Mouse (Mus musculus) forebrain, embryonic 16.5 days (tissue): ENCODE measurements around the gene Tenm2. TPM values are rescaled to one million over a fixed set of nuclear protein-coding genes. Genes with fewer than 3 reads are reported as not detected.

Experiments used
- ATAC-seq: fragments of 200-750 bp; cut with Nextera tagmentation; 2 replicates; pipeline ENCODE4 v1.8.0; 2017; ENCODE audit warnings: mild to moderate bottlenecking, moderate library complexity
- H3K27ac ChIP-seq: fragments of 300-500 bp; sonication (generic); 2 replicates; pipeline ENCODE4 v1.5.1; 2014; ENCODE audit warnings: low read length, control low read depth
- H3K27me3 ChIP-seq: fragments of 300-500 bp; sonication (generic); replicated peaks from 2 replicates; pipeline ENCODE4 v1.6.1; 2014; ENCODE audit warnings: low read length; ENCODE audit not compliant: control insufficient read depth, insufficient read depth
- H3K36me3 ChIP-seq: fragments of 300-500 bp; sonication (generic); 2 replicates; pipeline ENCODE4 v1.6.1; 2014; ENCODE audit not compliant: control insufficient read depth, insufficient read depth
- H3K4me1 ChIP-seq: fragments of 300-500 bp; sonication (generic); replicated peaks from 2 replicates; pipeline ENCODE4 v1.6.1; 2014; ENCODE audit warnings: low read length; ENCODE audit not compliant: control insufficient read depth, insufficient read depth
- H3K4me2 ChIP-seq: fragments of 300-500 bp; sonication (generic); 2 replicates; pipeline ENCODE4 v1.6.1; 2014; ENCODE audit warnings: mild to moderate bottlenecking, low read length, control low read depth
- H3K4me3 ChIP-seq: fragments of 300-500 bp; sonication (generic); replicated peaks from 2 replicates; pipeline ENCODE4 v1.5.1; 2014; ENCODE audit warnings: mild to moderate bottlenecking, low read length, control low read depth
- H3K9ac ChIP-seq: fragments of 300-500 bp; sonication (generic); replicated peaks from 2 replicates; pipeline ENCODE4 v1.6.1; 2014; ENCODE audit warnings: low read depth, low read length, control low read depth
- H3K9me3 ChIP-seq: fragments of 300-500 bp; sonication (generic); 2 replicates; pipeline ENCODE4 v1.6.1; 2016; ENCODE audit warnings: low read length; ENCODE audit not compliant: control insufficient read depth
- WGBS: fragments of 180-500 bp; shearing (Covaris S2); extraction: QIAGEN DNeasy Blood & Tissue Kit; methylation state at CpG from one replicate; pipeline ENCODE4 v1.1.7; 2014; 5-methylcytosine and 5-hydroxymethylcytosine counted together
- polyA plus RNA-seq: library from polyadenylated mRNA; unstranded; fragments of >200 nt; fragmentation: Nextera tagmentation; extraction: Ambion mirVana; gene quantifications from 2 replicates; pipeline ENCODE4 v1.2.1, GENCODE M21; 2015

The Tenm2 gene
- polyA plus RNA-seq, 1 experiment from 2014 or later: 58.7 TPM

DNA sequence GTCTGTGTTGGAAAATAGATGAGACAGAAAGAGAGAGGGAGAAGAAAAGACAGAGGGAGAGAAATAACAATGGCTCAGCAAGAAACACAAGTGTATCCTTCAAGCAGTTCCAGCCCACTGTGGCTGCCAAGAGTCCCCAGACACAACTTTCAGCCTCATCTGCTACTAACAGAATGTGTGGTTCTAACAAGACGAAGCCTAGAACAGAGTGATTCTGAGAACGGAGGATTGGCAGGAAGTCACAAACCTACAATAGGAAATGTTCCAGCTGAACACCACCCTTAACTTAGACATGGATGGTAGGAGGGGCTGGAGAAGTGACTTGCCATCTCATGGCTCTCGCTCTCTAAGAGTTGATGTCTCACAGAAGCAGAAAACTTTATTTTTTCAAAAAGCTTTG, 894.0 kb downstream of the Tenm2 start:
- Histone ChIP-seq H3K9me3 (no peaks in the 10 kb centered on the region), H3K4me2 (no peak overlapping the region), H3K9ac (no peak overlapping the region), H3K36me3 (no peaks in the 10 kb centered on the region), H3K27ac (no peak overlapping the region), H3K4me1 (peaks cover 7% of the 10 kb centered on the region; the same call in 1 of the 2 replicates), H3K4me3 (no peak overlapping the region), H3K27me3 (no peaks in the 10 kb centered on the region)
- ATAC-seq: no peak
- WGBS: 84% methylated on average over 3 of the region's 3 CpGs

DNA sequence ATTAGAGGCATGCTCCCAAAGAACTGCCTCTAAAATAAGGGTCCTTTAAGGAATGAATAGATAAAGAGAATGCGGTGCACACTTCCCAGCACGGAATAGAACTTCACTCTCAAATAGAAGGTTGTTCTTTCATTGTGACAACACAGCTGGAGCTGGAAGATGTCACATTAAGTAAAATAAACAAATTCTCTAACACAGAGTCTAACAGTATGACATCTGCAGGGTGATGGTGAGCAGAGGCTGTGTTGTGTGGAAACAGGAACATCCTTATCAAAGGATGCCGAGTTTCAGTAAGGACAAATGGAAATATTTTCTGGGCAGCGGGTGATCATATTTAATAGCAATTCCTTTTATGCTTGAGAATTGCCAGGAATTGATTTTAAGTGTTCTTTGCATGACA, 897.3 kb downstream of the Tenm2 start:
- Histone ChIP-seq H3K4me2 (no peak overlapping the region), H3K9ac (no peak overlapping the region), H3K9me3 (no peaks in the 10 kb centered on the region), H3K4me3 (no peak overlapping the region), H3K27me3 (no peaks in the 10 kb centered on the region), H3K4me1 (peaks cover 15% of the 10 kb centered on the region; the same call in 1 of the 2 replicates), H3K27ac (no peak overlapping the region), H3K36me3 (no peaks in the 10 kb centered on the region)
- ATAC-seq: no peak
- WGBS: 78% methylated on average over 4 of the region's 4 CpGs

DNA sequence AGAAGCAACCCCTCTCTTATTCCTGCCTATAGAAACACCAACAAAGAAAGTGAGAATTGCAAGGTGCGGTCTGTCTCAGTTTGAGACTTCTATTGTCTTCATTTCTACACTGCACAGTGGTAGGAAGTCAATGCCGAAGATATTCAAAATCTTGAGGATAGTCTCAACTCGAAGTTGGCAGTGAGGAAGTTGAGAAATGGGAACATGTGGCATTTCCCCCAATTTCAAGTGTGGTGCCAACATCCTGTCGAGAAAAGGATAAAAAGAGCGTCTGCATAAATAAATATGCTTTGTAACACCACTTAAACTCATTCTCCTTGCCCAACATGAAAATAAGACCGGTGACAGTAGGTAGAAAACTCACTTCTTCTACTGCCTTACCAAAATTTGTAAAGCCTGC, 898.7 kb downstream of the Tenm2 start:
- Histone ChIP-seq H3K36me3 (no peaks in the 10 kb centered on the region), H3K27ac (no peak overlapping the region), H3K4me3 (no peak overlapping the region), H3K9me3 (no peaks in the 10 kb centered on the region), H3K27me3 (no peaks in the 10 kb centered on the region), H3K4me1 (peaks cover 18% of the 10 kb centered on the region), H3K9ac (no peak overlapping the region), H3K4me2 (no peak overlapping the region)
- peak; percentile 36; the same call in 1 of the 2 replicates for ATAC-seq
- WGBS: 64% methylated on average over 6 of the region's 6 CpGs

DNA sequence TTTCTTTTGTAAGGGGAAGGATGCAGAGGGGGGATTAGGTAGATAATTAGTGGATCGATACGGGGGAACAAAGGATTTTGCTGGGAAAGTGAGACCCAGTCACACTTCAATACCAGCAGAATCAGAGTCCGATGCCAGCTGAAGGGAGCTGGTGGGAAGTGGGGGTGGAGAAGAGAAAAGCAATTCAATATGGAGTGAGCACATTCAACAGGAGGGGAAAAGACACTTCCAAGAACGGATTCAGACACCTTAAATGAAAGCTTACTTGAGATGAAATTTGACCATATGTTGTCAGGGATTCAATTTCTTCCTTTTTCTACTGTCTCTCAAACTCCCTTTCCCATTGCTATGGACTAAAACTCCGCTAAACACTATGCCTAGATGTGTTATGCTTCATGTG, 900.6 kb downstream of the Tenm2 start:
- no peaks in the 10 kb centered on the region for H3K27me3 ChIP-seq
- WGBS: 18% methylated on average over 5 of the region's 5 CpGs
- no peak; the same call in 1 of the 2 replicates for ATAC-seq
- no peak overlapping the region for H3K27ac ChIP-seq
- no peak overlapping the region for H3K4me2 ChIP-seq
- no peak overlapping the region for H3K4me3 ChIP-seq
- H3K9ac ChIP-seq: no peak overlapping the region
- no peaks in the 10 kb centered on the region for H3K36me3 ChIP-seq
- peaks cover 27% of the 10 kb centered on the region for H3K4me1 ChIP-seq
- no peaks in the 10 kb centered on the region for H3K9me3 ChIP-seq

DNA sequence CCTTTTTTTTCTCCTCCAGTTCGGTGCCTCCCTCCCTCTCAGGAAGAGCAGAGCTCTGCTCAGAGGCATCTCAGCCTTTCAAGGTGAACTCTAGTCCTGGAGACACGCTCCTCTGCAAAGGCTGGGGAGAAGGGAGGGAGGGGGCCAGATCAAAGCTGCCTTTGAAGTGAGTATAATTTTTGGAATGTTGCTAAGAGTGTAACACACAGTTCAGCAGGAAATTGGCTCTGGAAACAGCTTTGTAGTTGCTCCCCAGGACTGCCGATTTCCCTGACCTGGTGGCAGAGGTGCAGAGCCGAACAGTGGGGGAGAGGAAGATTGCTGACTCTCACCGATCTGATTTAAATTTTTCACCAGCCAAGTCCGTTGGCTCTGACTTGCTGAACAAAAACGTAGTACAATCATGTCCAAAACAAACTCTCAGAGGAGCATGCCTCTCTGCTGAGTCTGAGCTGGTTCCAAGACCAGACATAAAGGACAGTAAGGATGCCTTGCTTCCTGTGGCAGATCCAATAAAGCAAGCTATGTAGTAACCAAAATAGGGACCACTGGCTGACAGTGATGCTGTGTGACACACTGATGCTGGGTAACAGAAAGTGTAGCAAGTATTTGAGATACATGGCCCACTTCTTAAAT, 901.5 kb downstream of the Tenm2 start:
- H3K27ac ChIP-seq: no peak overlapping the region
- H3K9me3 ChIP-seq: no peaks in the 10 kb centered on the region
- ATAC-seq: peak; percentile 24; the same call in 1 of the 2 replicates
- peaks cover 27% of the 10 kb centered on the region for H3K4me1 ChIP-seq
- H3K27me3 ChIP-seq: no peaks in the 10 kb centered on the region
- no peak overlapping the region for H3K4me2 ChIP-seq
- H3K9ac ChIP-seq: no peak overlapping the region
- 10% methylated on average over 7 of the region's 7 CpGs for WGBS
- H3K36me3 ChIP-seq: no peaks in the 10 kb centered on the region
- H3K4me3 ChIP-seq: no peak overlapping the region

DNA sequence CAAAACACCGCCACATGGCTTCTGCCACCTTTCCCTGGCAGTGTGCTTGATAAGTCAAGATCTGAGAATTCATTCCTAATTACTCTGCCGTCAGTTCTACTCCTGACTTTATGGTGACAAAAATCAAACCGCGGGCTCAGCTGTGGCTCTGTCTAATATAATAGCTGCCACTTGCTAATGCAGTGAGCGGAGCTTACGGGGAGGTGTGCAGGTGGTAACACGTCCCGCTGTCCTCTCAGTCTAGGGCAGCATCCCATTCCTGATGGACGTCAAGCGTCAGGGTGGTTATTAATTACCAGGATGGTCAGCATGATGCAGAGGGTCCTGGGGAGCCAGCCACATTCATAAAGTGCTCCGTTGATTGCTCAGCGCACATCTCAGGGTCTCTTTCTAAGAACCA, 903.5 kb downstream of the Tenm2 start:
- Histone ChIP-seq H3K36me3 (no peaks in the 10 kb centered on the region), H3K9ac (no peak overlapping the region), H3K27me3 (no peaks in the 10 kb centered on the region), H3K4me3 (no peak overlapping the region), H3K9me3 (no peaks in the 10 kb centered on the region), H3K27ac (no peak overlapping the region), H3K4me2 (no peak overlapping the region), H3K4me1 (peaks cover 24% of the 10 kb centered on the region)
- WGBS: 68% methylated on average over 12 of the region's 12 CpGs
- ATAC-seq: no peak

DNA sequence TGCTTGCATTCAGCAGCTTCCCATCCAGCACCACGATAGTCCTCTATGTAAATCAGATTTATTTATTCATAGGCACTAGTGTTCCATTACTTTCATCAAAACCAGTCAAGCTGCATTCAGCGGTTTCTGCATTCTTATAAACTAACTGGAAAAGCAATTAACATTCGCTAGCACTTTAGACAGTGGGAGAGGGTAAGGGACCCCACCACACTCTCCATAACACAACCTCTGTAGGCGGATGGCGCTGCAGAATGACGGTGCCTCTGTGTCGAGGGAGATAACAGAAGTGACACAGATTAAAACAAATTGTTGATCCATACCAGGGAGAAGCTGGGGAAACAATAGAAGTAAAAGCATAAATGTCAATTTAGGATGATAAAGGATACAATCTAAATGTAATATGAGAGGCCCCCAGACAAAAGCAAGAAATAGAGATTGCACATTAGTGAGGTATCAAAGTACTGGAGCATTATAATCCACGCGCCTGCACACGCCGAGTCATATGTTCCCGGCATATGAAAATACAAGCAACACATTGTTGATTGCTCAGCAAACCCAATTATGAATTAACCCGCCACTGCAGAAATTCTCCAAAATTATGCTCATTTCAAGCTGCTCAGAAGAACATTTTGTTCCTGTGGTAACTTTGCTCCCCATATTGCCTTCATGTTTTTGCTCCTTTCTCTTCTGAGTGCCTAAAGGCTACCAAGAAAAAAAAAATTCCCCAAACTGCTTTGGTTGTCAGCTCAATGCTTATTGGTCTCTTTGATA, 904.2 kb downstream of the Tenm2 start:
- no peak overlapping the region for H3K4me2 ChIP-seq
- H3K4me1 ChIP-seq: peaks cover 20% of the 10 kb centered on the region
- no peaks in the 10 kb centered on the region for H3K9me3 ChIP-seq
- 47% methylated on average over 13 of the region's 13 CpGs for WGBS
- 0 out of 2 replicates have a peak, but pooled peaks have one; percentile 27 for ATAC-seq
- H3K9ac ChIP-seq: no peak overlapping the region
- H3K36me3 ChIP-seq: no peaks in the 10 kb centered on the region
- H3K27ac ChIP-seq: no peak overlapping the region
- no peaks in the 10 kb centered on the region for H3K27me3 ChIP-seq
- no peak overlapping the region for H3K4me3 ChIP-seq

DNA sequence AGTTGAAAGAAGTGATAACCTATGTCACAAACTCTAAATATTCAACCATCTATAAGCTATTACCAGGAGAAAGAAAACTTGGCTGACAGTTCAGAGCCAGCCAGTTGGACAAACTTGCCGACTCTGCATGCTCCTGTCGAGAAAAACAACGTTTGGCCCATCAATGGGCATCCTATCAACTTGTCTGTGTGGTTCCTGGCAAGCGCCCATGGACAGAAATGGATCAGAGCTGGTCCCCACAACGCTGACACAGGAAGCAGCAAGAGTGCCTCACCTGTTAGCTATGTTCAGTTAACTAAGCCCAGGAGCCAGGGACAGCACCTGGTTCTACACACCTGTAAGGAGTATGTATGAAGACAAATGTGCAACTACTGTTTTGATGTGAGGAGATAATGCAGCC, 908.5 kb downstream of the Tenm2 start:
- Histone ChIP-seq H3K4me2 (no peak overlapping the region), H3K9me3 (no peaks in the 10 kb centered on the region), H3K36me3 (no peaks in the 10 kb centered on the region), H3K4me3 (no peak overlapping the region), H3K27me3 (no peaks in the 10 kb centered on the region), H3K9ac (no peak overlapping the region), H3K4me1 (peaks cover 11% of the 10 kb centered on the region), H3K27ac (no peak overlapping the region)
- WGBS: 69% methylated on average over 5 of the region's 5 CpGs
- no peak for ATAC-seq

DNA sequence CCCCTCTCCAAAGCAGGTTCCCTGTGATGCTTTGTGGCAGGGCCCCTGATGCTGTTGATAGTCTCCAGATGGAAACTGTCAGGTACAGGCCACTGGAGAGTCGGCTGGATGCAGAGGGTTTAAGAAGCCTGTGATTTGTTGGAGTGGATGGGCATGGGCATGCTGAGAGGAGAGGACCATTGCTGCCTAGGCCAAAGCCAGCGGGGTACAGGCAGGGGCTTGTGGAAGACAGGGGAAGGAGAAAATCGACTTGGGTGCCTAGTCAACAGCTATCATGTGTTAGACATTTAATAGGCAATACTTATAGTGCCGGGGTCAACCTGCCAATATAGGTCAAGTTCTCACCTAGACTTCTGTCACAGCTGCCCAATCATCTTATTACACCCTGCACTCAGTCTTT, 926.4 kb downstream of the Tenm2 start:
- H3K27ac ChIP-seq: no peak overlapping the region
- H3K9ac ChIP-seq: no peak overlapping the region
- 87% methylated on average over 4 of the region's 4 CpGs for WGBS
- H3K36me3 ChIP-seq: no peaks in the 10 kb centered on the region
- no peak for ATAC-seq
- no peaks in the 10 kb centered on the region for H3K27me3 ChIP-seq
- no peaks in the 10 kb centered on the region for H3K9me3 ChIP-seq
- H3K4me3 ChIP-seq: no peak overlapping the region
- H3K4me1 ChIP-seq: peaks cover 5% of the 10 kb centered on the region; the same call in 1 of the 2 replicates
- H3K4me2 ChIP-seq: no peak overlapping the region
